Comparison of ENCODE assay signal across 8 mouse cellular contexts in the genomic region with DNA sequence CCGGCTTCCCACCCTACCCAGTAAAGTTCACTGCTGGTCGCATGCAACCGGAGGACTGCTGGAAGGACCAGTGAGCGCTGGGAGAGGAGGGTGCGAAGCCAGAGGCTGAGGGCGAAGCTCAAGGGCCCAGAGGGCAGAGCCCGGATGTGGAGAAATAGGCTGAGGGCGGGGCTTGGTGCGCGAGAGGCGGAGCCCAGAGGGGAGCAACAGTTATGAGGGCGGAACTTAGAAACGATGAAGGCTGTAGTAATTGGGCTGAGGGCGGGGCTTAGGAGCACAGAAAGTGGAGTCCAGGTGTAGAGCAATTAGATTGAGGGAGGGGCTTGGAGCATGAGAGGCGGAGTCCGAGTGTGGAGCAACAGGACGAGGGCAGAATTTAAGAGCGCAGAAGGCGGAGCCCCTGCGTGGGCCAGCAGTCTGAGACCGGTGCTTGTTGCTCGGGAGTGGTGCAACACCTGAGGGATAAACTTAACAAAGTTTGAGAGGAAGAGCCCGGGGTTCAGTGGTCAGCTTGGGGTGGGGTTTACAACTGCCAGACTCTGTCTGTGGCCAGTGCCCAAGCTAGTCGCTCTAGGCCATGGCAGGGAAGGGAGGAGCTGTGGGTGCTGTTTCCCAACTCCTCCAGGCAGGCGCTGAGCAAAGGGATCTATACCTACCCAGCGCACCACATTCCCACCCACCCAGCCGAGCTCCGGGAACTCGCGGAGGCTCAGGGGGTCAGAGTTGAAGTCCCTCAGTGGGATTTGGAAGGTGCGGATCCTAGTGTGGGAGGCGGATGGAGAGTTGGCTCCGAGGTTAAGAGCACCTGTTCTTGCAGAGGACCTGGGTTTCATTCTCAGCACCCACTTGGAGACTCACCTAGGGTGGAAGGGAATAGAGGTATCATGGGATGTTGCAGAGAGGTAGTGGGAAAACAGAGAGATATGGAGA.
DNase-seq lines count a peak whose midpoint lies in the region; ATAC-seq and TF ChIP-seq lines count a peak whose summit lies in the region.

No protein-coding gene starts in this region.

- H3K27me3 ChIP-seq in neural tube, embryonic 13.5 days, result no peaks in the 10 kb centered on the region

- H3K4me2 ChIP-seq in neural tube, embryonic 13.5 days, result peak overlapping the region; percentile 34

- H3K9me3 ChIP-seq in neural tube, embryonic 13.5 days, result peaks cover 20% of the 10 kb centered on the region

- peak; percentile 88 for ATAC-seq in CD4-positive, CD25-positive, alpha-beta regulatory T cell, adult 4 months
- ATAC-seq in neural tube, embryonic 13.5 days (ENCODE audit: low read depth), result peak; percentile 83

- no peak for TF ChIP-seq CTCF in lung, adult 2 months (IDR thresholded peaks at IDR 0.05; ENCODE audit: insufficient read depth, low read length)

- no peaks in the 10 kb centered on the region for H3K4me1 ChIP-seq in lung, adult 2 months (ENCODE audit: control insufficient read depth, insufficient read depth, low read length)
- H3K4me1 ChIP-seq in neural tube, embryonic 13.5 days (replicated peaks), result no peaks in the 10 kb centered on the region

- 38% methylated on average over 33 of the region's 33 CpGs for WGBS in lung, adult 2 months
- 43% methylated on average over 33 of the region's 33 CpGs for WGBS in neural tube, embryonic 13.5 days

- TF ChIP-seq POLR2A in lung, adult 2 months (IDR thresholded peaks at IDR 0.05; ENCODE audit: borderline replicate concordance, extremely low read depth, low read depth, low read length), result no peak

- no peak overlapping the region for H3K27ac ChIP-seq in neural tube, embryonic 13.5 days (replicated peaks)

- H3K4me3 ChIP-seq in lung, adult 2 months (replicated peaks; ENCODE audit: extremely low read depth, low read depth, low read length), result no peak overlapping the region
- H3K4me3 ChIP-seq in neural tube, embryonic 13.5 days, result peak overlapping the region; percentile 13

- peak; percentile 83 for DNase-seq in adrenal gland, postnatal 14 days
- peak; percentile 60 for DNase-seq in embryo, embryonic 9.5 days (ENCODE audit: extremely low spot score)
- peak; percentile 46 for DNase-seq in heart, adult 8-10 months (ENCODE audit: low spot score)
- peak; percentile 59 for DNase-seq in kidney, adult 18-20 months
- peak; percentile 43 for DNase-seq in lung, adult 2 months
- DNase-seq in thymus, postnatal 36 days, result peak; percentile 36 to 58

- H3K9ac ChIP-seq in neural tube, embryonic 13.5 days, result no peak overlapping the region

- H3K36me3 ChIP-seq in neural tube, embryonic 13.5 days, result no peaks in the 10 kb centered on the region
